Mouse (Mus musculus): ENCODE data around the gene Kat8. TPM values are rescaled to one million over a fixed set of nuclear protein-coding genes. Genes with fewer than 3 reads are reported as not detected.

Gene Kat8
- polyA plus RNA-seq (2015; fragmentation: Nextera tagmentation; extraction: Ambion mirVana): 44.2 and 47.8 TPM in 2 replicates

- no peaks in the 10 kb centered on the region for H3K9me3 ChIP-seq
- peak within 1 kb of the TSS; percentile 83 for H3K9ac ChIP-seq
- H3K4me2 ChIP-seq (replicated peaks): peak within 1 kb of the TSS; percentile 65
- peak; percentile 96 for ATAC-seq (ENCODE audit: low FRiP score, low read depth)
- H3K4me1 ChIP-seq: peaks cover 13% of the 10 kb centered on the region; the same call in 1 of the 2 replicates
- peak within 1 kb of the TSS; percentile 93 for H3K4me3 ChIP-seq
- peak within 1 kb of the TSS; percentile 81 for H3K27ac ChIP-seq
- under 1% methylated on average over 40 of the region's 40 CpGs for WGBS
- no peaks in the 10 kb centered on the region for H3K27me3 ChIP-seq
- H3K36me3 ChIP-seq: peaks cover 55% of the 10 kb centered on the region
These were observed at the start of gene Kat8 for GRCm38 (mm10) chr7:127912190-127912871. TSS of gene Kat8 (plus strand) at chr7:127912516.

- Histone ChIP-seq H3K36me3 (peaks cover 62% of the 10 kb centered on the region), H3K27me3 (no peaks in the 10 kb centered on the region), H3K4me1 (no peaks in the 10 kb centered on the region), H3K9me3 (no peaks in the 10 kb centered on the region), H3K4me2 (replicated peaks) (no peak overlapping the region), H3K27ac (no peak overlapping the region), H3K9ac (no peak overlapping the region), H3K4me3 (no peak overlapping the region)
- 95% methylated on average over 12 of the region's 12 CpGs for WGBS
- no peak for ATAC-seq (ENCODE audit: low FRiP score, low read depth)
These were observed 45.9 kb upstream of the Kat8 start for GRCm38 (mm10) chr7:127866434-127866833.

- Histone ChIP-seq H3K27ac (no peak overlapping the region), H3K36me3 (peaks cover 64% of the 10 kb centered on the region), H3K4me1 (no peaks in the 10 kb centered on the region), H3K4me3 (no peak overlapping the region), H3K9ac (no peak overlapping the region), H3K27me3 (no peaks in the 10 kb centered on the region), H3K4me2 (replicated peaks) (no peak overlapping the region), H3K9me3 (no peaks in the 10 kb centered on the region)
- ATAC-seq (ENCODE audit: low FRiP score, low read depth): no peak
- WGBS: 96% methylated on average over 18 of the region's 18 CpGs
These were observed 44.7 kb upstream of the Kat8 start for GRCm38 (mm10) chr7:127867641-127868040.

DNA sequence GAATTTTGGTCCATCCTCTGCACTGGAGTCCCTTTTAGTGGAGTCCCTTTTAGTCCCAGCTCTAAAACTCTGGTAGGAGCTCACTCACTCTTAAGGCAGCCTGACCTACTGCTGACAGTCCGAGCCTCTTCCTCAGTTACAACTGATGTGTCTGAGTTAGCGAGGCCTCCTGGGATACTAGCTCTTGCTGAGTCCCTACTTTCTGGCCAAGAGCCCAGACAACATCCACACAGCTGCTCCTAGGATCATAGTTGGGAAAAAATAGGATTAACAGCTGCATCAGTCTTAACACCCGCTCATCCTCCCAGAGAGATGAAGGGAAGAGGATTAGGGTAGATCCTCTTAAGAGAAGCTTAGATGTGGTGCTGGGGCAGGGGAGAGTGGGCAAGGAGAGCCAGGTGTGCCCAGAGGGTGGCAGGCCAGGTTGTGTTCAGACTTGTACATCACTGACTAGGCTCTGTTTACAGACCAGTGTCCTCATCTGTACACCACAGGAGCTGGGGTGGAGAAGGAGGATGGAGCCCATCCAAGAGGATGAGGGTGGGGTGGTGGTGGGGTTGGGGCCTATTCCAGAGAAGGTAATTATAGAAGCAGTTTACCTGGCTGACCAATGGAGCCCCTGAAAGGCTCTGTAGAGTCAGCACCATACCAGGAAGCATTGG lies 43.0 kb upstream of the Kat8 start:
- H3K27me3 ChIP-seq: no peaks in the 10 kb centered on the region
- H3K9ac ChIP-seq: 0 out of 2 replicates have a peak overlapping the region, but pooled peaks have one; percentile 8
- 79% methylated on average over 3 of the region's 3 CpGs for WGBS
- ATAC-seq (ENCODE audit: low FRiP score, low read depth): peak; percentile 67; the same call in 1 of the 2 replicates
- H3K4me1 ChIP-seq: peaks cover 8% of the 10 kb centered on the region
- no peak overlapping the region for H3K27ac ChIP-seq
- H3K36me3 ChIP-seq: peaks cover 66% of the 10 kb centered on the region
- H3K9me3 ChIP-seq: no peaks in the 10 kb centered on the region
- H3K4me3 ChIP-seq: no peak overlapping the region
- no peak overlapping the region for H3K4me2 ChIP-seq (replicated peaks)

DNA sequence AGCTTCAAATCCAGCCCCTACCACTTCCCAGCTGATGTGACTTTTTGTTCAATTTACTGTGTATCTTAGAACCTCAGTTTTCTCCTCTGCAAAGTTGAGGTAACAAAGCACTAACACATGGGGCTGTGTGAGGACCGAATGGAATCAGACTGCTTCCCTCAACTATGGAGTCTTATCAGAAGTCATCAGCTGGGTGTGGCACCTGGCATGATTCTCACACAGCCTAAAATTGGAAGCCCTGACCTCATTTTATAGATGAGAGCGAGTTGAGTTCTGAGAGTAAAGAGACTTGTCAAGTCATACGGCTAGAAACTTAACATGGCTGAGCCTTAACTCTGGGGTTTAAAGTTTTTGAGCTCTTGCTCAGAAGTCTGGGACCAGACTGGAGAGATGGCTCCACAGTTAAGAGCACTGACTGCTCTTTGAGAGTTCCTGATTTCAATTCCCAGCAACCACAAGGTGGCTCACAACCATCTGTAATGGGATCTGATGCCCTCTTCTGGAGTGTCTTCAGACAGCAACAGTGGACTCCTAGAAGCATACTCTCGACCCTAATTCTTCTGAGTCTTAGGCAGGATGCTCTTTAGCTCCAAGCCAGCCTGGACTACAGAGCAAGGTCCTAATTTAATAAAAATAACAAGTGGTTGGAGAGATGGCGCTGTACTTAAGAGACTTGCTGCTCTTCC lies 42.0 kb upstream of the Kat8 start:
- ATAC-seq (ENCODE audit: low FRiP score, low read depth): no peak
- Histone ChIP-seq H3K27me3 (no peaks in the 10 kb centered on the region), H3K4me3 (no peak overlapping the region), H3K9ac (no peak overlapping the region), H3K4me1 (peaks cover 12% of the 10 kb centered on the region), H3K9me3 (no peaks in the 10 kb centered on the region), H3K4me2 (replicated peaks) (no peak overlapping the region), H3K36me3 (peaks cover 57% of the 10 kb centered on the region), H3K27ac (no peak overlapping the region)
- 84% methylated on average over 5 of the region's 5 CpGs for whole genome bisulfite sequencing

GRCm38 (mm10) chr7:127874812-127875626 lies 37.3 kb upstream of the Kat8 start:
- Histone ChIP-seq H3K27ac (peak overlapping the region; percentile 98), H3K9ac (peak overlapping the region; percentile 97), H3K4me3 (peak overlapping the region; percentile 88), H3K4me2 (replicated peaks) (peak overlapping the region; percentile 89), H3K27me3 (no peaks in the 10 kb centered on the region), H3K4me1 (peaks cover 20% of the 10 kb centered on the region), H3K9me3 (no peaks in the 10 kb centered on the region), H3K36me3 (peaks cover 47% of the 10 kb centered on the region)
- 4% methylated on average over 20 of the region's 20 CpGs for WGBS
- ATAC-seq (ENCODE audit: low FRiP score, low read depth): peak; percentile 14; the same call in 1 of the 2 replicates

- no peaks in the 10 kb centered on the region for H3K9me3 ChIP-seq
- H3K27me3 ChIP-seq: no peaks in the 10 kb centered on the region
- peaks cover 20% of the 10 kb centered on the region for H3K4me1 ChIP-seq
- peak overlapping the region; percentile 97 for H3K9ac ChIP-seq
- H3K4me2 ChIP-seq (replicated peaks): peak overlapping the region; percentile 89
- H3K4me3 ChIP-seq: peak overlapping the region; percentile 88
- H3K36me3 ChIP-seq: peaks cover 47% of the 10 kb centered on the region
- peak; percentile 95 for ATAC-seq (ENCODE audit: low FRiP score, low read depth)
- under 1% methylated on average over 43 of the region's 43 CpGs for WGBS
- H3K27ac ChIP-seq: peak overlapping the region; percentile 98
These were observed 36.7 kb upstream of the Kat8 start for GRCm38 (mm10) chr7:127875627-127876001.

GRCm38 (mm10) chr7:127876041-127876466 lies 36.3 kb upstream of the Kat8 start, which contains the start of gene Zfp646:
TSS of gene Zfp646 (plus strand) at chr7:127876221.
- ATAC-seq (ENCODE audit: low FRiP score, low read depth): peak; percentile 92
- Histone ChIP-seq H3K27ac (peak within 1 kb of the TSS; percentile 98), H3K4me3 (peak within 1 kb of the TSS; percentile 88), H3K4me1 (peaks cover 20% of the 10 kb centered on the region), H3K4me2 (replicated peaks) (peak within 1 kb of the TSS; percentile 89), H3K9me3 (no peaks in the 10 kb centered on the region), H3K27me3 (no peaks in the 10 kb centered on the region), H3K36me3 (peaks cover 48% of the 10 kb centered on the region), H3K9ac (peak within 1 kb of the TSS; percentile 97)
- under 1% methylated on average over 41 of the region's 41 CpGs for WGBS

GRCm38 (mm10) chr7:127876467-127877348 lies 35.6 kb upstream of the Kat8 start, which contains the start of gene Zfp668:
TSS of gene Zfp668 (minus strand) at chr7:127876828.
- H3K36me3 ChIP-seq: peaks cover 50% of the 10 kb centered on the region

DNA sequence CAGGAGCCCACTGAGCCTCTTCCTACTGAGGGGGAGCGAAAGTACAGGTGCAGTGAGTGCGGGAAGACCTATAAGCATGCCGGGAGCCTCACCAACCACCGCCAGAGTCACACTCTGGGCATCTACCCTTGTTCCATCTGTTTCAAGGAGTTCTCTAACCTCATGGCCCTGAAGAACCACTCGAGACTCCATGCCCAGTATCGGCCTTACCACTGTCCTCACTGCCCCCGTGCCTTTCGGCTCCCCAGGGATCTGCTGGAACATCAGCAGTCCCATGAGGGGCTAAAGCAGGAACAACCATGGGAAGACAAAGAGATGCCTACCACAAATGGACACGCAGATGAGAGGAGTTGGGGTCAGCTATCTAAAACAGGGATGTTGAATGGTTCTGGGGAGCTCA lies 33.0 kb upstream of the Kat8 start:
- no peak overlapping the region for H3K9ac ChIP-seq
- no peak overlapping the region for H3K27ac ChIP-seq
- H3K9me3 ChIP-seq: no peaks in the 10 kb centered on the region
- no peak overlapping the region for H3K4me3 ChIP-seq
- no peak overlapping the region for H3K4me2 ChIP-seq (replicated peaks)
- peaks cover 66% of the 10 kb centered on the region for H3K36me3 ChIP-seq
- no peaks in the 10 kb centered on the region for H3K27me3 ChIP-seq
- peaks cover 30% of the 10 kb centered on the region for H3K4me1 ChIP-seq
- WGBS: 97% methylated on average over 9 of the region's 9 CpGs
- ATAC-seq (ENCODE audit: low FRiP score, low read depth): no peak

More at GRCm38 (mm10) chr7:127876467-127877348, 35.6 kb upstream of the Kat8 start, which contains the start of gene Zfp668:
- H3K27me3 ChIP-seq: no peaks in the 10 kb centered on the region
- ATAC-seq (ENCODE audit: low FRiP score, low read depth): peak; percentile 70
- under 1% methylated on average over 60 of the region's 60 CpGs for WGBS
- peak within 1 kb of the TSS; percentile 88 for H3K4me3 ChIP-seq
- no peaks in the 10 kb centered on the region for H3K9me3 ChIP-seq
- peak within 1 kb of the TSS; percentile 89 for H3K4me2 ChIP-seq (replicated peaks)
- peak within 1 kb of the TSS; percentile 98 for H3K27ac ChIP-seq
- H3K9ac ChIP-seq: peak within 1 kb of the TSS; percentile 97
- peaks cover 20% of the 10 kb centered on the region for H3K4me1 ChIP-seq
